Mouse (Mus musculus) embryonic fibroblast, embryonic 13.5 days (primary cell): Measurements from ENCODE around the gene Osbp.

Experiments
- CTCF ChIP-seq: IDR thresholded peaks from 2 replicates; pipeline ENCODE4 v1.5.1; 2011; ENCODE audit warnings: mild to moderate bottlenecking, control low read depth, low read length, moderate library complexity, borderline replicate concordance; ENCODE audit not compliant: insufficient read depth
- POLR2A ChIP-seq: IDR thresholded peaks from 2 replicates; pipeline ENCODE4 v1.6.1; 2011; ENCODE audit warnings: low read depth, mild to moderate bottlenecking, control low read depth, low read length, moderate library complexity

- no peak for TF ChIP-seq CTCF
- TF ChIP-seq POLR2A, result no peak
These were observed 77.4 kb downstream of the Osbp start for GRCm38 (mm10) chr19:12043163-12043562.
